Mouse (Mus musculus) adrenal gland, adult 8-10 months (tissue): ENCODE results near the gene Slc1a2. TPM values are rescaled to one million over a fixed set of nuclear protein-coding genes. Genes with fewer than 3 reads are reported as not detected.

Experiments used
- DNase-seq: peaks from one replicate; pipeline ENCODE4 v3.0.0; 2022
- total RNA-seq, 4 experiments: library from RNA; stranded (reverse); gene quantifications; 2 replicates each; pipeline ENCODE4 v1.2.4; 2022

Slc1a2 gene
- total RNA-seq, 4 experiments from 2014 or later: 0.90 to 2.2 (median 1.2) TPM

- DNase-seq: no peak
Observed at GRCm38 (mm10) chr2:102663865-102664264, 5.4 kb downstream of the Slc1a2 start.

DNA sequence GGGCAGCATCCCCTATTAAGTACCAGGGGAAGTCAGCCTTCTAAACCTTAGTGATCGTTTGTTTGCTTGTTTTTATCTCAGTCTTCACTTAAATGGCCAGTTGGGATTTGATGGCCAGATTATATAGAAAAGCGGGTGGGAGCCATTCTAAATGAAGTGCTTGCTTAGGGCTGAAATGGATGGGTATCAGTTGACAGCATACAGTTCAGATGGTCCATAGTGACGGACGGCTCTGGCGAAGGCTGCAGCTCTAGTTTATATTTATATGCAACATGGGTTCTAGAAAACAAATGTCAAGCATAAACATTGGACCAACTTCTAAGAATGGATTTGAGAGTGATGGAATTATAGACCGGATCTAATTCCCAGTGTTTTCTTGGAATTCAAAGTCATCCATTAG lies 9.5 kb downstream of the Slc1a2 start:
- DNase-seq: no peak

- DNase-seq: no peak
Observed at GRCm38 (mm10) chr2:102669580-102669979, 11.1 kb downstream of the Slc1a2 start.

- no peak for DNase-seq
Observed at GRCm38 (mm10) chr2:102674582-102674981, 16.1 kb downstream of the Slc1a2 start.

- DNase-seq: peak; percentile 29
Observed at GRCm38 (mm10) chr2:102675275-102675674, 16.8 kb downstream of the Slc1a2 start.

DNA sequence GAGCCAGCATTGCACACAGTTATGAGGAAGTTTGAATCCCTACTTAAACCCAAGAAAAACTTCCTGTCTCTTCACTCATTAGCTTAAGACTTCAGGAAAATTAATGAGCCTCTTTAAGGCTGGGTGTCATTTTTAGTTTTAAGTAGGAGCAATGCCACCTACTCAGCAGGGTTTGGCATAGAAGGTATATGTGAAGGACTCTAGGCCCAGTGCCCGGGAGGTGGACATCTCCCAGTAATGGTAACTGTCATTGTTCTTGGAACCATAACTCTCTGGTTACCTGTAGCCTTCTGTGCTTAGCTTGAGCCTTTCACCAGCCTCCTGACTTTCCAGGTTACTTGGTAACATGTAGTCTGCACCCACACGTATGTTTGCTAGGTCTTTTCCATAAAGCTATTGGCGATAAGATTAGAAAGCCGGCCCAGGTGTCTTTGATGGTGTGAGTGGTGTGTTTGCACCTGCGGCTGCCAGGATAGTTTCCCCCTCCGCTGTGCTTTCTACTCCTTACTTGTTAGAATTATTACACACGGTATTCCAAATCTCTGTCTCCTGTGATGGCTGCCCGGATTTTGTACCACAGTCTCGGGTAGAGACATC lies 18.4 kb downstream of the Slc1a2 start:
- DNase-seq: no peak

- no peak for DNase-seq
Observed at GRCm38 (mm10) chr2:102677400-102677799, 18.9 kb downstream of the Slc1a2 start.

DNA sequence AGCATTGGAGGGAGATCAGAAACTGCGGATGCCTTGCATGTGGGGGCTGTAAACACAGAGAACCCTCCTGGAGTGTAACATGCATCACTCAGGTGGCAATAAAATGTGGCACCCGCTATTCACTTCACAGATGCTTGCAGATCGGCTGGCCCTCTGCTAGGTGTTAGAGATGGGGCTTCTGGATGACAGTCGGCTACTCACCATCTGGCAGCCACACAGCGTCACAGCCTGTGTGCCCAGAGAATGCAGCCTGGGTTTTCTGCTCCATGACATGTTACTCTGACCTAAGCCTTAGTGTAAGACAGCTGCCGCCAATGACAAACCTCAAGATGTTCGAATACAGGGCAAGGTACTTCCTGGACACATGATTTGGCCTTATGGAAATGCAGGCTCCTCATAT lies 22.9 kb downstream of the Slc1a2 start:
- no peak for DNase-seq

- DNase-seq: no peak
Observed at GRCm38 (mm10) chr2:102682168-102682567, 23.7 kb downstream of the Slc1a2 start.

GRCm38 (mm10) chr2:102685371-102686107 lies 27.1 kb downstream of the Slc1a2 start:
- no peak for DNase-seq

- DNase-seq: peak; percentile 19
Observed at GRCm38 (mm10) chr2:102686108-102686450, 27.6 kb downstream of the Slc1a2 start.

DNA sequence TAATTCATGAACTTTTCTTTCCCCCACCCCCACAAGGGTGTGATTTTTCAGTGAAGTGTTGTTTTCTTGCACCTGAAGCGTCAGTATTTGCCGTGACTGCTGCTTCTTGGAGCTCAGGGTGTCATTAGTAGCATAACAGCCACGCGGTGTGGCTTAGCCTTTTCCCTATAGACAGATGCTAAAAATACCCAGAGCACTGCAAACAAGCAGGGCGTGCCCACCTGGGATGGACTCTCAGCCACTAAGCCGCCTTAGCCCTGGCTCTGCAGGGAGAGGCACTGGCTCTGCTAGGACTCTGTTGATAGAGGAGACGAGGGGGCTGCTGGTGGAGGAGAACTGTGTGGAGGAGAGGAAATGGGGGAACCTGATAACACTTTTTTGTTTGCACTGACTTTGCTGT lies 35.1 kb downstream of the Slc1a2 start:
- DNase-seq: no peak

- DNase-seq: no peak
Observed at GRCm38 (mm10) chr2:102694750-102695149, 36.3 kb downstream of the Slc1a2 start.

DNA sequence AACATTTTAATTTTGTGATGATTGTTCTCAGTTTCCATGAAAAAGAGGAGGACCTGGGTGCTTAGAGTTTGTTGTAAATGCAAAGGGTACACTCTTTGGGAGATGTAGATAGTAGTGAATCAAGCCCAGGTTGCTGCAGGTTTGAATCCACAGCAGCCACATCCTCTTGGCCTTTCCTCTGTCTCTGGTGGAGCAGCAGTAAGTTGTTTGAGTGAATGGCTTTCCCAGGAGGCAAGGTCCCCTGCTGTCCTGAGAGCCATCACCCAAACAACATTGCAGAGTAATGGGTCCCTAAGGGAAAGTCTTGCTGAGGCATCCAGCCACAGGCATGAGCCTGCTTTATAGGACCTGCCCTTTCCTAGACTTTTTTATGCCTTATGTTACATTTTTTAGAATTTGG lies 37.1 kb downstream of the Slc1a2 start:
- no peak for DNase-seq

DNA sequence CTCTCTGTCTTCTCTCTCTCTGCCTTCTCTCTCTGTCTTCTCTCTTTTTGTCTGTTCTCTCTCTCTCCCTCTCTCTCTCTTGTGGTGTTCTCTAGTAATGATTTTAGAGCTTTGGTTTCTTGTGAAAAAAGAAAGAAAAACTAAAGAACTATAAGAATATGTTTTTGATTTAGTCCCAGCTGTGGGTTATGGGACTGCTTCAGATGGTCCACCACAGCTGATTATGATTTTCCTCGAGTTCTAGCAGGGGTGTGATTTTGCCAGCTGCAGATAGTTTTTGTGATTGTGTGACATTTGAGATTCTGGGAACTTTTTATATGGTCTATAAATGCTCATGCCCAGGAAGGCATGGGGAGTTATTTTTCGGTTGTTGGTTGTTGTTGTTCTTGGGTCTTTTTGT lies 39.3 kb downstream of the Slc1a2 start:
- no peak for DNase-seq

- DNase-seq: no peak
Observed at GRCm38 (mm10) chr2:102699921-102700320, 41.5 kb downstream of the Slc1a2 start.

- DNase-seq: no peak
Observed at GRCm38 (mm10) chr2:102700695-102701094, 42.2 kb downstream of the Slc1a2 start.

DNA sequence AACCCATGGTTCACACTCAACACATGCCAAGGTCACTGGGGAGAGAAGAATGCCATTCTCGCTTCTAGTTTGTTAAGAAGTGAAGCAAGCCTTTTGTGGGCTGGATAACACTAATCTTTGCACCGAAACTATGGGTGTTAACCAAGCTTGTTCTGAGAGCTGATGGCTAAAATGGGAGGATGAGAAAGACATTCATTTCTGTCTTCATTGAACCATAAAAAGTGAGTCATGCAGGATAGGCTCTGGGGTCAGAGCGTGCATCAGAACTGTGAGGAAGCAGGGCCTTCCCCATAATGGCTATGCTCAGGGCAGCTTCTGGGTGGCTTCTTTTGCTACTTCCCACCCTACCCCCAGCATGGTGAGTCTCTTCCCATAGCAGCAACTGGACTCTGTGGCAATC lies 42.9 kb downstream of the Slc1a2 start:
- no peak for DNase-seq

DNA sequence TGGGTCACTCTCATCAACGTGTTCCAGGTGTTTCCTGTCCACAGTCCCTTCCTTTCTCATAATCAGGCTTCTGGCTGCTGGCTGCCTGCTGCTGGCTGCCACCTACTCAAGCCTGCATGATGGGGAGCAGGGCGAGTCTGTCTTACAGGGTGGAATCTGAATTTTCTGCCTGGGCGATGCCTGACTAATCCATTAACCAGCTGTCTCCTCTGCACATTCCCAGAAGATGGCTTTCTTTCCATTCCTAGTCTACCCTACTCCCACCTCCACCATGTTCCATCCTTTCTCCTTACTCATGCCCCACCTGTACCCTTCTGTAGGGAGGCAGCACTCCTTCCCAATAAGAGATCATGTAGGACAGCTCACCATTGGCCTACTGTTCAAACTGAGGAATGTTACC lies 45.1 kb downstream of the Slc1a2 start:
- DNase-seq: no peak

DNA sequence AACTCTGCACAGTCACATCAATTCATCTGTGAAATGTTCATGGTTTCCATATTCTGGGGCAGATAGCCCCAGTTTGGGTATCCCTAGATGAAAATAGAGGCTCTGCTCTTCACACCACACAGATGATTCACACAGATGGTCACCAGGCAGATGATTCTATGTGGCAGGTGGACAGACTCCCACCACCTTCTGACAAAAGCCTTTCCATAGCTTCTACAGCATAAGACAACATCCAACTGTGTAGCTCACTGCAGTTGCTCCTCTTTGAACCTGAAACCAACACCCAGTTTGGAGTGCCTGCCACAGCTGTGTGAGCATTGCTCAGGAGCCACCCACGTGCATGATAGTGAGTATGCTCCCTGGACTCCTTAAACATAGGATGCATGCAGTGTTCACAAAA lies 46.3 kb downstream of the Slc1a2 start:
- no peak for DNase-seq

- DNase-seq: no peak
Observed at GRCm38 (mm10) chr2:102711511-102711910, 53.1 kb downstream of the Slc1a2 start.

DNA sequence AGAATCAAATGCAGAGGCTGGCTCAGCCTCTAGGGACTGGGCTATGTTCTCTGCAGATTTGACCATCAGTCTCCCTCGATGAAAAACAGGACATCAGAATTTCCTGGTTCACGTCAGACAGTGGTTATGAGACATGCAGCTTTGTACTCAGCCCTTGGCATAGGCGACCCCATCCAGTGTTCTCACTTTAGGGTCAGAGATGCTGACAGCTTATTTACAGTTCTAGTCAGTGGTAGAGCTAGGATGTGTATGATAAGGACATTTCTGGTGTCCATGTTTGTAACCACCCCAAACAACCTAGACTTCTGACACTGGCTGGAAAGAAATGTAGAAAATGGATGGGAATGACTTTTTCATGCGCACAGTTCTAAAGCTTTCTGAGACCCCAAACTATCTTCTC lies 53.6 kb downstream of the Slc1a2 start:
- no peak for DNase-seq

GRCm38 (mm10) chr2:102712678-102713628 lies 54.5 kb downstream of the Slc1a2 start:
- DNase-seq: no peak
